Mouse (Mus musculus) limb, embryonic 13.5 days (tissue): ENCODE measurements around the gene Gpm6a. TPM values are rescaled to one million over a fixed set of nuclear protein-coding genes. Genes with fewer than 3 reads are reported as not detected.

Experiments
- ATAC-seq: fragments of 200-750 bp; cut with Nextera tagmentation; 2 replicates; pipeline ENCODE4 v1.8.0; 2017; ENCODE audit warnings: low read depth, moderate number of reproducible peaks, moderate TSS enrichment; ENCODE audit not compliant: low FRiP score
- H3K27ac ChIP-seq: fragments of 300-500 bp; sonication (generic); 2 replicates; pipeline ENCODE4 v1.5.1; 2015; ENCODE audit warnings: inconsistent platforms, mild to moderate bottlenecking, moderate library complexity
- H3K27me3 ChIP-seq: fragments of 300-500 bp; sonication (generic); 2 replicates; pipeline ENCODE4 v1.6.1; 2015; ENCODE audit warnings: mild to moderate bottlenecking, inconsistent platforms
- H3K36me3 ChIP-seq: fragments of 300-500 bp; sonication (generic); 2 replicates; pipeline ENCODE4 v1.6.1; 2015; ENCODE audit warnings: inconsistent platforms, mild to moderate bottlenecking, moderate library complexity
- H3K4me1 ChIP-seq: fragments of 300-500 bp; sonication (generic); 2 replicates; pipeline ENCODE4 v1.6.1; 2015; ENCODE audit warnings: inconsistent platforms
- H3K4me2 ChIP-seq: fragments of 300-500 bp; sonication (generic); replicated peaks from 2 replicates; pipeline ENCODE4 v1.6.1; 2015; ENCODE audit warnings: inconsistent platforms, mild to moderate bottlenecking, moderate library complexity
- H3K4me3 ChIP-seq: fragments of 300-500 bp; sonication (generic); 2 replicates; pipeline ENCODE4 v1.5.1; 2015; ENCODE audit warnings: moderate library complexity, mild to moderate bottlenecking, inconsistent platforms
- H3K9ac ChIP-seq: fragments of 300-500 bp; sonication (generic); 2 replicates; pipeline ENCODE4 v1.6.1; 2015; ENCODE audit warnings: mild to moderate bottlenecking, inconsistent platforms
- H3K9me3 ChIP-seq: fragments of 300-500 bp; sonication (generic); 2 replicates; pipeline ENCODE4 v1.6.1; 2016; ENCODE audit warnings: inconsistent platforms
- WGBS: fragments of 180-500 bp; shearing (Covaris S2); methylation state at CpG from one replicate; pipeline ENCODE4 v1.1.7; 2015; 5-methylcytosine and 5-hydroxymethylcytosine counted together
- polyA plus RNA-seq: library from polyadenylated mRNA; unstranded; fragments of >200 nt; fragmentation: Nextera tagmentation; extraction: Ambion mirVana; gene quantifications from 2 replicates; pipeline ENCODE4 v1.2.1, GENCODE M21; 2015

The Gpm6a gene
- polyA plus RNA-seq, 1 experiment from 2014 or later, result 3.9 TPM

- H3K27me3 ChIP-seq, result no peaks in the 10 kb centered on the region
- no peaks in the 10 kb centered on the region for H3K36me3 ChIP-seq
- no peak overlapping the region for H3K9ac ChIP-seq
- no peak overlapping the region for H3K4me3 ChIP-seq
- ATAC-seq, result no peak
- no peaks in the 10 kb centered on the region for H3K4me1 ChIP-seq
- no peak overlapping the region for H3K27ac ChIP-seq
- no peaks in the 10 kb centered on the region for H3K9me3 ChIP-seq
- no peak overlapping the region for H3K4me2 ChIP-seq
Measured at GRCm38 (mm10) chr8:54961571-54961970, 6.9 kb downstream of the Gpm6a start.

GRCm38 (mm10) chr8:54975020-54975419 is 20.4 kb downstream of the Gpm6a start:
- Histone ChIP-seq H3K4me1 (no peaks in the 10 kb centered on the region), H3K9ac (no peak overlapping the region), H3K9me3 (no peaks in the 10 kb centered on the region), H3K4me3 (no peak overlapping the region), H3K27me3 (no peaks in the 10 kb centered on the region), H3K36me3 (no peaks in the 10 kb centered on the region), H3K4me2 (no peak overlapping the region), H3K27ac (no peak overlapping the region)
- no peak for ATAC-seq
- 89% methylated on average over 1 of the region's 1 CpGs for WGBS

- H3K27ac ChIP-seq, result no peak overlapping the region
- no peaks in the 10 kb centered on the region for H3K4me1 ChIP-seq
- H3K9ac ChIP-seq, result no peak overlapping the region
- no peaks in the 10 kb centered on the region for H3K27me3 ChIP-seq
- H3K4me2 ChIP-seq, result no peak overlapping the region
- ATAC-seq, result no peak
- 48% methylated on average over 2 of the region's 2 CpGs for WGBS
- H3K4me3 ChIP-seq, result no peak overlapping the region
- H3K36me3 ChIP-seq, result no peaks in the 10 kb centered on the region
- H3K9me3 ChIP-seq, result no peaks in the 10 kb centered on the region
Measured at GRCm38 (mm10) chr8:54975506-54975905, 20.9 kb downstream of the Gpm6a start.

- WGBS, result 83% methylated on average over 2 of the region's 2 CpGs
- ATAC-seq, result no peak
- no peaks in the 10 kb centered on the region for H3K9me3 ChIP-seq
- H3K9ac ChIP-seq, result no peak overlapping the region
- no peak overlapping the region for H3K27ac ChIP-seq
- H3K4me3 ChIP-seq, result no peak overlapping the region
- H3K4me1 ChIP-seq, result no peaks in the 10 kb centered on the region
- no peaks in the 10 kb centered on the region for H3K36me3 ChIP-seq
- H3K4me2 ChIP-seq, result no peak overlapping the region
- H3K27me3 ChIP-seq, result no peaks in the 10 kb centered on the region
Measured at GRCm38 (mm10) chr8:54975927-54976326, 21.3 kb downstream of the Gpm6a start.

- ATAC-seq, result no peak
- WGBS, result 39% methylated on average over 1 of the region's 1 CpGs
- H3K27me3 ChIP-seq, result no peaks in the 10 kb centered on the region
Measured at GRCm38 (mm10) chr8:54976663-54977062, 22.0 kb downstream of the Gpm6a start.

GRCm38 (mm10) chr8:54986791-54987190 is 32.1 kb downstream of the Gpm6a start:
- no peaks in the 10 kb centered on the region for H3K36me3 ChIP-seq
- no peaks in the 10 kb centered on the region for H3K27me3 ChIP-seq
- no peak for ATAC-seq
- H3K4me1 ChIP-seq, result no peaks in the 10 kb centered on the region
- H3K4me2 ChIP-seq, result no peak overlapping the region
- 72% methylated on average over 2 of the region's 2 CpGs for WGBS
- no peaks in the 10 kb centered on the region for H3K9me3 ChIP-seq
- no peak overlapping the region for H3K4me3 ChIP-seq
- no peak overlapping the region for H3K9ac ChIP-seq
- no peak overlapping the region for H3K27ac ChIP-seq

More at GRCm38 (mm10) chr8:54976663-54977062, 22.0 kb downstream of the Gpm6a start:
- Histone ChIP-seq H3K36me3 (no peaks in the 10 kb centered on the region), H3K9me3 (no peaks in the 10 kb centered on the region), H3K9ac (no peak overlapping the region), H3K4me2 (no peak overlapping the region), H3K27ac (no peak overlapping the region), H3K4me3 (no peak overlapping the region), H3K4me1 (no peaks in the 10 kb centered on the region)

GRCm38 (mm10) chr8:54989093-54989492 is 34.5 kb downstream of the Gpm6a start:
- Histone ChIP-seq H3K27ac (no peak overlapping the region), H3K36me3 (no peaks in the 10 kb centered on the region), H3K4me2 (no peak overlapping the region), H3K4me3 (no peak overlapping the region), H3K9ac (no peak overlapping the region), H3K9me3 (no peaks in the 10 kb centered on the region), H3K27me3 (no peaks in the 10 kb centered on the region), H3K4me1 (no peaks in the 10 kb centered on the region)
- no peak for ATAC-seq
- WGBS, result 30% methylated on average over 2 of the region's 2 CpGs

GRCm38 (mm10) chr8:54991840-54992609 is 37.4 kb downstream of the Gpm6a start:
- H3K4me2 ChIP-seq, result no peak overlapping the region
- no peak overlapping the region for H3K4me3 ChIP-seq
- no peak overlapping the region for H3K27ac ChIP-seq
- H3K36me3 ChIP-seq, result no peaks in the 10 kb centered on the region
- no peaks in the 10 kb centered on the region for H3K27me3 ChIP-seq
- 69% methylated on average over 3 of the region's 3 CpGs for WGBS
- ATAC-seq, result no peak
- H3K9me3 ChIP-seq, result no peaks in the 10 kb centered on the region
- H3K9ac ChIP-seq, result no peak overlapping the region
- H3K4me1 ChIP-seq, result no peaks in the 10 kb centered on the region

GRCm38 (mm10) chr8:54995662-54996061 is 41.0 kb downstream of the Gpm6a start:
- Histone ChIP-seq H3K4me2 (no peak overlapping the region), H3K9me3 (no peaks in the 10 kb centered on the region), H3K27me3 (no peaks in the 10 kb centered on the region), H3K4me1 (no peaks in the 10 kb centered on the region), H3K9ac (no peak overlapping the region), H3K4me3 (no peak overlapping the region), H3K36me3 (no peaks in the 10 kb centered on the region), H3K27ac (no peak overlapping the region)
- 80% methylated on average over 1 of the region's 1 CpGs for WGBS
- ATAC-seq, result no peak

- 57% methylated on average over 1 of the region's 1 CpGs for WGBS
- Histone ChIP-seq H3K27ac (no peak overlapping the region), H3K4me3 (no peak overlapping the region), H3K4me1 (no peaks in the 10 kb centered on the region), H3K27me3 (no peaks in the 10 kb centered on the region), H3K4me2 (no peak overlapping the region), H3K36me3 (no peaks in the 10 kb centered on the region), H3K9ac (no peak overlapping the region), H3K9me3 (no peaks in the 10 kb centered on the region)
- no peak for ATAC-seq
Measured at GRCm38 (mm10) chr8:55002398-55002797, 47.8 kb downstream of the Gpm6a start.

GRCm38 (mm10) chr8:55002946-55003345 is 48.3 kb downstream of the Gpm6a start:
- ATAC-seq, result no peak
- no peak overlapping the region for H3K4me3 ChIP-seq
- 52% methylated on average over 2 of the region's 2 CpGs for WGBS
- H3K27me3 ChIP-seq, result no peaks in the 10 kb centered on the region
- H3K36me3 ChIP-seq, result no peaks in the 10 kb centered on the region
- no peak overlapping the region for H3K4me2 ChIP-seq
- no peak overlapping the region for H3K27ac ChIP-seq
- H3K9ac ChIP-seq, result no peak overlapping the region
- no peaks in the 10 kb centered on the region for H3K4me1 ChIP-seq
- H3K9me3 ChIP-seq, result no peaks in the 10 kb centered on the region

GRCm38 (mm10) chr8:55012228-55012627 is 57.6 kb downstream of the Gpm6a start:
- Histone ChIP-seq H3K4me1 (no peaks in the 10 kb centered on the region), H3K4me3 (no peak overlapping the region), H3K36me3 (no peaks in the 10 kb centered on the region), H3K9ac (no peak overlapping the region), H3K9me3 (no peaks in the 10 kb centered on the region), H3K4me2 (no peak overlapping the region), H3K27ac (no peak overlapping the region), H3K27me3 (no peaks in the 10 kb centered on the region)
- 73% methylated on average over 2 of the region's 2 CpGs for WGBS
- no peak for ATAC-seq

- Histone ChIP-seq H3K4me2 (no peak overlapping the region), H3K27ac (no peak overlapping the region), H3K27me3 (no peaks in the 10 kb centered on the region), H3K9ac (no peak overlapping the region), H3K4me1 (no peaks in the 10 kb centered on the region), H3K36me3 (no peaks in the 10 kb centered on the region), H3K4me3 (no peak overlapping the region), H3K9me3 (no peaks in the 10 kb centered on the region)
- ATAC-seq, result no peak
- WGBS, result 73% methylated on average over 1 of the region's 1 CpGs
Measured at GRCm38 (mm10) chr8:55017071-55017470, 62.4 kb downstream of the Gpm6a start.
